9 mouse cellular contexts compared by ENCODE assay signal in genomic region chr15:84957851-84958250, GRCm38 (mm10). TPM values are rescaled to one million over a fixed set of nuclear protein-coding genes. Genes with fewer than 3 reads are reported as not detected.
DNase-seq lines count a peak whose midpoint lies in the region; ATAC-seq lines count a peak whose summit lies in the region.
"Had no signal": no experiment of that assay in that cellular context is flagged by ENCODE, and none has a peak within 500 bp of the region (broad histone marks: within the 10 kb centered on the region; RNA-seq: fewer than 3 reads in every experiment).

No protein-coding gene starts in this region.

- no peak overlapping the region for H3K4me2 ChIP-seq in heart, embryonic 15.5 days
- no peak overlapping the region; the same call in 1 of the 2 replicates for H3K4me2 ChIP-seq in forebrain, embryonic 12.5 days

- peaks cover 4% of the 10 kb centered on the region; the same call in 1 of the 2 replicates for H3K36me3 ChIP-seq in heart, embryonic 15.5 days
- peaks cover 33% of the 10 kb centered on the region for H3K36me3 ChIP-seq in forebrain, embryonic 12.5 days (replicated peaks)

- intact Hi-C loops in heart, postnatal 10 days (cut with DNase I): no loop called here

- no peaks in the 10 kb centered on the region; the same call in none of the 2 replicates for H3K4me1 ChIP-seq in heart, embryonic 15.5 days (replicated peaks)
- peaks cover 29% of the 10 kb centered on the region for H3K4me1 ChIP-seq in forebrain, embryonic 12.5 days

- no peaks in the 10 kb centered on the region for H3K9me3 ChIP-seq in heart, embryonic 15.5 days (replicated peaks)
- H3K9me3 ChIP-seq in forebrain, embryonic 12.5 days: no peaks in the 10 kb centered on the region

- DNase-seq in heart, postnatal 10 days: no peak
- peak; percentile 87 for DNase-seq in layer of hippocampus, adult 9-11 months
- peak; percentile 83 for DNase-seq in right cerebral cortex, adult 18-20 months
- DNase-seq in kidney, postnatal 36 days: no peak
- DNase-seq in ovary, postnatal 14 days (ENCODE audit: low spot score): no peak
- DNase-seq in cerebellum, adult 18-20 months: no peak

- H3K9ac ChIP-seq in heart, embryonic 15.5 days: no peak overlapping the region
- H3K9ac ChIP-seq in forebrain, embryonic 12.5 days: no peak overlapping the region

- H3K27ac ChIP-seq in heart, embryonic 15.5 days: no peak overlapping the region
- no peak overlapping the region for H3K27ac ChIP-seq in forebrain, embryonic 12.5 days
- H3K27ac ChIP-seq: macrophage had no signal

- ATAC-seq in heart, embryonic 15.5 days (replicated peaks; ENCODE audit: insufficient number of reproducible peaks, insufficient read depth, low FRiP score, low read depth): 0 out of 2 replicates have a peak, but pooled peaks have one; percentile 36
- ATAC-seq in forebrain, embryonic 12.5 days (ENCODE audit: low FRiP score): peak; percentile 73

- no peaks in the 10 kb centered on the region for H3K27me3 ChIP-seq in heart, embryonic 15.5 days
- H3K27me3 ChIP-seq in forebrain, embryonic 12.5 days: no peaks in the 10 kb centered on the region

- WGBS in heart, embryonic 15.5 days: 59% methylated on average over 3 of the region's 3 CpGs
- WGBS in forebrain, embryonic 12.5 days: 28% methylated on average over 3 of the region's 3 CpGs

- no peak overlapping the region for H3K4me3 ChIP-seq in heart, embryonic 15.5 days
- no peak overlapping the region for H3K4me3 ChIP-seq in forebrain, embryonic 12.5 days (replicated peaks)

RNA-seq across cellular contexts. Expression of gene 5031439G07Rik, which starts 30.5 kb away (rescaled TPM):
- polyA plus RNA-seq in heart, embryonic 15.5 days (2015; fragmentation: Nextera tagmentation; extraction: Ambion mirVana): 5.0 and 14.4 TPM in 2 replicates
- total RNA-seq in heart, postnatal 10 days (2021): 10 to 100 TPM; 22.1 to 25.2 TPM
- 14.2 and 14.5 TPM in 2 replicates for polyA plus RNA-seq in forebrain, embryonic 12.5 days (2016; fragmentation: Nextera tagmentation; extraction: Ambion mirVana)

RNA-seq across cellular contexts. Expression of gene Nup50, which starts 34.6 kb away (rescaled TPM):
- 16.4 and 19.1 TPM in 2 replicates for polyA plus RNA-seq in heart, embryonic 15.5 days (2015; fragmentation: Nextera tagmentation; extraction: Ambion mirVana)
- 10 to 100 TPM; 21.2 to 21.9 TPM for total RNA-seq in heart, postnatal 10 days (2021)
- polyA plus RNA-seq in forebrain, embryonic 12.5 days (2016; fragmentation: Nextera tagmentation; extraction: Ambion mirVana): 64.0 and 72.5 TPM in 2 replicates

RNA-seq across cellular contexts. Expression of gene Gm29666, which starts 38.0 kb away (rescaled TPM):
- 0.38 and 0.40 TPM in 2 replicates for polyA plus RNA-seq in heart, embryonic 15.5 days (2015; fragmentation: Nextera tagmentation; extraction: Ambion mirVana)
- under 1 TPM; 0.22 TPM for total RNA-seq in heart, postnatal 10 days (2021)
- 0.85 and 1.2 TPM in 2 replicates for polyA plus RNA-seq in forebrain, embryonic 12.5 days (2016; fragmentation: Nextera tagmentation; extraction: Ambion mirVana)

RNA-seq across cellular contexts. Expression of gene Upk3a, which starts 59.1 kb away (rescaled TPM):
- polyA plus RNA-seq in heart, embryonic 15.5 days (2015; fragmentation: Nextera tagmentation; extraction: Ambion mirVana): 0.23 and 2.4 TPM in 2 replicates
- total RNA-seq in heart, postnatal 10 days (2021): not detected
- polyA plus RNA-seq in forebrain, embryonic 12.5 days (2016; fragmentation: Nextera tagmentation; extraction: Ambion mirVana): 0.24 TPM in 1 of 2 replicates, not detected in the other
- polyA plus RNA-seq: macrophage had no signal

Comparison
In these comparisons a context has a peak if more than half of its experiments do, and no peak if none do; other contexts are left out.
1. DNase-seq: peak in layer of hippocampus, adult 9-11 months (single experiment) and right cerebral cortex, adult 18-20 months (single experiment); none in heart, postnatal 10 days (0 of 2), kidney, postnatal 36 days (0 of 2), ovary, postnatal 14 days (single experiment) and cerebellum, adult 18-20 months (0 of 2).